Mouse (Mus musculus) splenic B cell, adult 2 months (primary cell): ENCODE measurements at regions not wholly inside any gene's neighbourhood (a gene's known extent, or its start where the extent isn't known, plus 50 kb on each side); places are given as distances from the start of the nearest gene placed in this dataset.
"Not testable (repeated sequence)": the region's sequence is repeated elsewhere in the genome, so short reads cannot be mapped to it uniquely, and the experiment has no call there.

Experiments
- DNase-seq: peaks from one replicate; pipeline ENCODE4 v3.0.0-alpha.2; 2011; ENCODE audit warnings: low read depth, low spot score
- H3K27me3 ChIP-seq: 2 replicates; pipeline ENCODE4 v1.6.1; 2012; ENCODE audit warnings: mild to moderate bottlenecking, low read length, moderate library complexity, mixed read lengths; ENCODE audit not compliant: control insufficient read depth, poor library complexity, insufficient read depth, severe bottlenecking
- H3K36me3 ChIP-seq: 2 replicates; pipeline ENCODE4 v1.6.1; 2012; ENCODE audit warnings: mild to moderate bottlenecking, low read length, moderate library complexity, mixed read lengths; ENCODE audit not compliant: control insufficient read depth, poor library complexity, insufficient read depth, severe bottlenecking

- DNase-seq = peak; percentile 88
- H3K36me3 ChIP-seq = no peaks in the 10 kb centered on the region
These were observed 120.7 kb upstream of the Sox5 start for GRCm38 (mm10) chr6:144902267-144902995.

GRCm38 (mm10) chr6:144901825-144902224 is 120.0 kb upstream of the Sox5 start:
- no peaks in the 10 kb centered on the region for H3K27me3 ChIP-seq
- H3K36me3 ChIP-seq = no peaks in the 10 kb centered on the region
- DNase-seq = peak; percentile 68

More at GRCm38 (mm10) chr6:144902267-144902995, 120.7 kb upstream of the Sox5 start:
- H3K27me3 ChIP-seq = no peaks in the 10 kb centered on the region

GRCm38 (mm10) chr6:144900858-144901257 is 119.1 kb upstream of the Sox5 start:
- H3K36me3 ChIP-seq, DNase-seq, H3K27me3 ChIP-seq: not testable (repeated sequence)

GRCm38 (mm10) chr6:144897526-144897925 is 115.7 kb upstream of the Sox5 start:
- Histone ChIP-seq H3K36me3 (no peaks in the 10 kb centered on the region), H3K27me3 (no peaks in the 10 kb centered on the region)
- no peak for DNase-seq

GRCm38 (mm10) chr6:144890914-144891313 is 109.1 kb upstream of the Sox5 start:
- Histone ChIP-seq H3K36me3 (no peaks in the 10 kb centered on the region), H3K27me3 (no peaks in the 10 kb centered on the region)
- DNase-seq = no peak

GRCm38 (mm10) chr6:144890166-144890565 is 108.4 kb upstream of the Sox5 start:
- Histone ChIP-seq H3K36me3 (no peaks in the 10 kb centered on the region), H3K27me3 (no peaks in the 10 kb centered on the region)
- DNase-seq = no peak

GRCm38 (mm10) chr6:144883117-144883516 is 101.3 kb upstream of the Sox5 start:
- no peak for DNase-seq
- Histone ChIP-seq H3K27me3 (no peaks in the 10 kb centered on the region; the same call in 1 of the 2 replicates), H3K36me3 (no peaks in the 10 kb centered on the region)

GRCm38 (mm10) chr6:144880098-144880497 is 98.3 kb upstream of the Sox5 start:
- DNase-seq = no peak
- no peaks in the 10 kb centered on the region; the same call in 1 of the 2 replicates for H3K27me3 ChIP-seq
- no peaks in the 10 kb centered on the region for H3K36me3 ChIP-seq

GRCm38 (mm10) chr6:144876758-144877157 is 95.0 kb upstream of the Sox5 start:
- no peak for DNase-seq
- Histone ChIP-seq H3K36me3 (no peaks in the 10 kb centered on the region), H3K27me3 (no peaks in the 10 kb centered on the region; the same call in 1 of the 2 replicates)

- DNase-seq = peak; percentile 27
- Histone ChIP-seq H3K36me3 (no peaks in the 10 kb centered on the region), H3K27me3 (no peaks in the 10 kb centered on the region; the same call in 1 of the 2 replicates)
These were observed 94.1 kb upstream of the Sox5 start for GRCm38 (mm10) chr6:144875862-144876261.

- no peaks in the 10 kb centered on the region for H3K36me3 ChIP-seq
- no peak for DNase-seq
- no peaks in the 10 kb centered on the region; the same call in 1 of the 2 replicates for H3K27me3 ChIP-seq
These were observed 92.5 kb upstream of the Sox5 start for GRCm38 (mm10) chr6:144874251-144874650.

- H3K36me3 ChIP-seq = no peaks in the 10 kb centered on the region
- no peak for DNase-seq
- H3K27me3 ChIP-seq = no peaks in the 10 kb centered on the region
These were observed 89.2 kb upstream of the Sox5 start for GRCm38 (mm10) chr6:144870949-144871348.

GRCm38 (mm10) chr6:144867333-144867732 is 85.6 kb upstream of the Sox5 start:
- Histone ChIP-seq H3K27me3 (no peaks in the 10 kb centered on the region; the same call in 1 of the 2 replicates), H3K36me3 (no peaks in the 10 kb centered on the region)
- no peak for DNase-seq

GRCm38 (mm10) chr6:144864026-144864425 is 82.2 kb upstream of the Sox5 start:
- Histone ChIP-seq H3K27me3 (no peaks in the 10 kb centered on the region; the same call in 1 of the 2 replicates), H3K36me3 (no peaks in the 10 kb centered on the region)
- DNase-seq = no peak

- Histone ChIP-seq H3K27me3 (no peaks in the 10 kb centered on the region; the same call in 1 of the 2 replicates), H3K36me3 (no peaks in the 10 kb centered on the region)
- DNase-seq = no peak
These were observed 81.7 kb upstream of the Sox5 start for GRCm38 (mm10) chr6:144863430-144863994.
